Mouse (Mus musculus) lung, embryonic 16.5 days (tissue): ENCODE data around the gene Cep41. TPM values are rescaled to one million over a fixed set of nuclear protein-coding genes. Genes with fewer than 3 reads are reported as not detected.

Experiments used
- ATAC-seq: fragments of 200-750 bp; cut with Nextera tagmentation; 2 replicates; pipeline ENCODE4 v1.8.0; 2017; ENCODE audit warnings: low read depth, mild to moderate bottlenecking, moderate library complexity
- H3K27ac ChIP-seq: fragments of 300-500 bp; sonication (generic); 2 replicates; pipeline ENCODE4 v1.5.1; 2014; ENCODE audit warnings: mild to moderate bottlenecking, control low read depth, low read length
- H3K27me3 ChIP-seq: fragments of 300-500 bp; sonication (generic); 2 replicates; pipeline ENCODE4 v1.6.1; 2014; ENCODE audit warnings: low read depth, low read length, mixed read lengths; ENCODE audit not compliant: control insufficient read depth, insufficient read depth
- H3K36me3 ChIP-seq: fragments of 300-500 bp; sonication (generic); 2 replicates; pipeline ENCODE4 v1.6.1; 2014; ENCODE audit warnings: low read length; ENCODE audit not compliant: control insufficient read depth, insufficient read depth
- H3K4me1 ChIP-seq: fragments of 300-500 bp; sonication (generic); replicated peaks from 2 replicates; pipeline ENCODE4 v1.6.1; 2014; ENCODE audit warnings: low read length, mixed read lengths; ENCODE audit not compliant: control insufficient read depth, insufficient read depth
- H3K4me2 ChIP-seq: fragments of 300-500 bp; sonication (generic); 2 replicates; pipeline ENCODE4 v1.6.1; 2014; ENCODE audit warnings: low read depth, low read length, control low read depth
- H3K4me3 ChIP-seq: fragments of 300-500 bp; sonication (generic); 2 replicates; pipeline ENCODE4 v1.5.1; 2014; ENCODE audit warnings: mild to moderate bottlenecking, low read length, control low read depth
- H3K9ac ChIP-seq: fragments of 300-500 bp; sonication (generic); 2 replicates; pipeline ENCODE4 v1.6.1; 2014; ENCODE audit warnings: low read length, control low read depth
- H3K9me3 ChIP-seq: fragments of 300-500 bp; sonication (generic); 2 replicates; pipeline ENCODE4 v1.6.1; 2016; ENCODE audit warnings: low read length; ENCODE audit not compliant: control insufficient read depth
- WGBS: fragments of 180-500 bp; shearing (Covaris S2); extraction: QIAGEN DNeasy Blood & Tissue Kit; methylation state at CpG from one replicate; pipeline ENCODE4 v1.1.7; 2014; 5-methylcytosine and 5-hydroxymethylcytosine counted together
- polyA plus RNA-seq: library from polyadenylated mRNA; unstranded; fragments of >200 nt; fragmentation: Nextera tagmentation; extraction: Ambion mirVana; gene quantifications from 2 replicates; pipeline ENCODE4 v1.2.1, GENCODE M21; 2015

Cep41 gene
- polyA plus RNA-seq, 1 experiment from 2014 or later, result 16.0 TPM

- no peaks in the 10 kb centered on the region for H3K9me3 ChIP-seq
- 0 out of 2 replicates have a peak, but pooled peaks have one; percentile 2 for ATAC-seq
- H3K4me2 ChIP-seq, result peak overlapping the region; percentile 46
- no peaks in the 10 kb centered on the region for H3K36me3 ChIP-seq
- peak overlapping the region; percentile 50 for H3K9ac ChIP-seq
- 22% methylated on average over 11 of the region's 13 CpGs for WGBS
- no peaks in the 10 kb centered on the region for H3K27me3 ChIP-seq
- peaks cover 20% of the 10 kb centered on the region for H3K4me1 ChIP-seq
- H3K4me3 ChIP-seq, result peak overlapping the region; percentile 20; the same call in 1 of the 2 replicates
- no peak overlapping the region for H3K27ac ChIP-seq
Measured at GRCm38 (mm10) chr6:30617020-30617958, 76.3 kb downstream of the Cep41 start.

GRCm38 (mm10) chr6:30616491-30616941, 77.0 kb downstream of the Cep41 start:
- no peak overlapping the region for H3K27ac ChIP-seq
- WGBS, result 28% methylated on average over 8 of the region's 8 CpGs
- H3K9me3 ChIP-seq, result no peaks in the 10 kb centered on the region
- H3K4me1 ChIP-seq, result peaks cover 19% of the 10 kb centered on the region
- ATAC-seq, result 0 out of 2 replicates have a peak, but pooled peaks have one; percentile 34
- H3K4me2 ChIP-seq, result no peak overlapping the region
- H3K27me3 ChIP-seq, result no peaks in the 10 kb centered on the region
- H3K4me3 ChIP-seq, result no peak overlapping the region
- no peak overlapping the region; the same call in 1 of the 2 replicates for H3K9ac ChIP-seq
- H3K36me3 ChIP-seq, result no peaks in the 10 kb centered on the region

- no peak for ATAC-seq
- Histone ChIP-seq H3K9me3 (no peaks in the 10 kb centered on the region), H3K4me3 (no peak overlapping the region), H3K4me1 (peaks cover 19% of the 10 kb centered on the region), H3K9ac (no peak overlapping the region), H3K36me3 (no peaks in the 10 kb centered on the region), H3K27ac (no peak overlapping the region), H3K4me2 (no peak overlapping the region), H3K27me3 (no peaks in the 10 kb centered on the region)
- WGBS, result 45% methylated on average over 4 of the region's 4 CpGs
Measured at GRCm38 (mm10) chr6:30615741-30616140, 77.8 kb downstream of the Cep41 start.

GRCm38 (mm10) chr6:30614251-30614650, 79.3 kb downstream of the Cep41 start:
- ATAC-seq, result no peak
- H3K9me3 ChIP-seq, result no peaks in the 10 kb centered on the region
- no peak overlapping the region for H3K4me3 ChIP-seq
- no peak overlapping the region for H3K27ac ChIP-seq
- H3K4me1 ChIP-seq, result peaks cover 19% of the 10 kb centered on the region
- no peak overlapping the region for H3K4me2 ChIP-seq
- WGBS, result 77% methylated on average over 6 of the region's 6 CpGs
- H3K9ac ChIP-seq, result no peak overlapping the region
- H3K27me3 ChIP-seq, result no peaks in the 10 kb centered on the region
- H3K36me3 ChIP-seq, result no peaks in the 10 kb centered on the region

- no peak for ATAC-seq
- no peaks in the 10 kb centered on the region for H3K9me3 ChIP-seq
- 72% methylated on average over 5 of the region's 5 CpGs for WGBS
Measured at GRCm38 (mm10) chr6:30611212-30611611, 82.3 kb downstream of the Cep41 start.

GRCm38 (mm10) chr6:30610710-30611109, 82.8 kb downstream of the Cep41 start, which contains the start of gene Cpa5:
Gene Cpa5, plus strand, starts transcription at chr6:30611010.
- no peak within 1 kb of the TSS for H3K4me3 ChIP-seq
- H3K27ac ChIP-seq, result no peak within 1 kb of the TSS
- H3K27me3 ChIP-seq, result no peaks in the 10 kb centered on the region
- no peak within 1 kb of the TSS for H3K9ac ChIP-seq
- no peaks in the 10 kb centered on the region for H3K9me3 ChIP-seq
- ATAC-seq, result no peak
- no peak within 1 kb of the TSS for H3K4me2 ChIP-seq
- H3K4me1 ChIP-seq, result no peaks in the 10 kb centered on the region
- 97% methylated on average over 7 of the region's 7 CpGs for WGBS
- no peaks in the 10 kb centered on the region for H3K36me3 ChIP-seq

More at GRCm38 (mm10) chr6:30611212-30611611, 82.3 kb downstream of the Cep41 start:
- H3K27me3 ChIP-seq, result no peaks in the 10 kb centered on the region
- no peak overlapping the region for H3K9ac ChIP-seq
- H3K4me2 ChIP-seq, result no peak overlapping the region
- H3K27ac ChIP-seq, result no peak overlapping the region
- H3K36me3 ChIP-seq, result no peaks in the 10 kb centered on the region
- no peak overlapping the region for H3K4me3 ChIP-seq
- H3K4me1 ChIP-seq, result peaks cover 2% of the 10 kb centered on the region

- Histone ChIP-seq H3K27ac (no peak overlapping the region), H3K9me3 (no peaks in the 10 kb centered on the region), H3K4me2 (no peak overlapping the region), H3K4me1 (no peaks in the 10 kb centered on the region), H3K27me3 (no peaks in the 10 kb centered on the region), H3K4me3 (no peak overlapping the region), H3K9ac (no peak overlapping the region), H3K36me3 (no peaks in the 10 kb centered on the region)
- no peak for ATAC-seq
- 73% methylated on average over 5 of the region's 5 CpGs for WGBS
Measured at GRCm38 (mm10) chr6:30605672-30606071, 87.9 kb downstream of the Cep41 start.

- no peaks in the 10 kb centered on the region for H3K36me3 ChIP-seq
- H3K9ac ChIP-seq, result no peak overlapping the region
- H3K4me1 ChIP-seq, result no peaks in the 10 kb centered on the region
- no peak for ATAC-seq
- no peak overlapping the region for H3K4me3 ChIP-seq
- H3K9me3 ChIP-seq, result no peaks in the 10 kb centered on the region
- H3K27ac ChIP-seq, result no peak overlapping the region
- no peak overlapping the region for H3K4me2 ChIP-seq
- WGBS, result 80% methylated on average over 4 of the region's 4 CpGs
- H3K27me3 ChIP-seq, result no peaks in the 10 kb centered on the region
Measured at GRCm38 (mm10) chr6:30605111-30605510, 88.4 kb downstream of the Cep41 start.

GRCm38 (mm10) chr6:30604342-30604867, 89.1 kb downstream of the Cep41 start:
- H3K9me3 ChIP-seq, result no peaks in the 10 kb centered on the region
- no peaks in the 10 kb centered on the region for H3K36me3 ChIP-seq
- H3K4me3 ChIP-seq, result no peak overlapping the region
- WGBS, result 78% methylated on average over 7 of the region's 7 CpGs
- no peak overlapping the region for H3K4me2 ChIP-seq
- H3K27me3 ChIP-seq, result no peaks in the 10 kb centered on the region
- H3K27ac ChIP-seq, result no peak overlapping the region
- ATAC-seq, result no peak
- no peaks in the 10 kb centered on the region for H3K4me1 ChIP-seq
- no peak overlapping the region for H3K9ac ChIP-seq
